Mouse (Mus musculus): ENCODE results near the gene Olfr1034. TPM values are rescaled to one million over a fixed set of nuclear protein-coding genes. Genes with fewer than 3 reads are reported as not detected.
"Not testable (repeated sequence)": the region's sequence is repeated elsewhere in the genome, so short reads cannot be mapped to it uniquely, and the experiment has no call there.

Gene Olfr1034
- 0.02 and 0.05 TPM in 2 replicates for polyA plus RNA-seq (2012; rRNA removed)

DNA sequence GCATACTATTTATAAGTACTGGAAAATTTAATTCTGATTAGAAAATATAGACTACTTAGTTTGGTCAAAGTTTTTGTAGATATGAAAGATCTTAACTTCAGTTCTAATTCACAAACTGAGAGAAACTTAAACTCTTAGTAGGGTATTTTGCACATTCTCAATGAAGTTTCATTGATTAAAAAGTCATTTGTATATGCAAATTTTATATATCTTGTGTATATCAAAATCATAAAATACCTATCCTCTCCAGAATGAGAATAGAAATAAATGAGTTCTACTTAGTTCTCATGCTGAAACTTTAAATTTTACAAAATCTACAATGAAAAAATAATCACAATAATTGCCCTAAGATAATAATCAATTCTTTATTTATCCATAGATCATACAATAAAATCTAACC lies at the start of gene Olfr1034:
Gene Olfr1034 (plus strand): TSS at position 301 of the 400 bp plus-strand sequence.
- TF ChIP-seq CTCF (IDR thresholded peaks at IDR 0.05; ENCODE audit: borderline replicate concordance, insufficient read depth, low read depth, low read length) = no peak
- TF ChIP-seq POLR2A (IDR thresholded peaks at IDR 0.05; ENCODE audit: borderline replicate concordance, insufficient read depth, low read length) = no peak
- Histone ChIP-seq H3K4me1 (ENCODE audit: control insufficient read depth, insufficient read depth, low read length) (no peaks in the 10 kb centered on the region), H3K27me3 (ENCODE audit: control insufficient read depth, insufficient read depth, low read length) (no peaks in the 10 kb centered on the region), H3K27ac (ENCODE audit: insufficient read depth, low read length) (no peak within 1 kb of the TSS), H3K4me3 (replicated peaks; ENCODE audit: insufficient read depth, low read depth, low read length) (no peak within 1 kb of the TSS)
- no peak for DNase-seq

DNA sequence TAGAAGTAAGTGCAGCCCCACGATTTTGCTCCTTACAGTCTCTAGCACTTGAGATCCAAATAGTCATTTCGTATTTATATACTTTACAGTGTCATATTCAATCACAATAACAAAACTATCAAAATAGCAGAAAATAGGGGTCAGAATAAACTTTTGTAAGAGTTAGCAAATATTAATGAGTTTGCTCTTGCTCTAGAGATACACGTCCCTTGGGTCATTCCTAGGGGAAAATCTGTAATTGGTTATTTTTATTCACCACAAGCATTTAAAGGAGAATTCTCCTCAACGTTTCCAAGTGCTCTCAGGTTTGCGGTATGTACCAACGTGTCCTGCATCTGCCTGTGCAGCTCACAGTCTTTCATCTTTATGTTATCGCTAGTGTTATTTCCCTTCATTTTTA lies 40.4 kb upstream of the Olfr1034 start, which contains the start of gene Olfr1032:
Gene Olfr1032 (plus strand): TSS at position 301 of the 400 bp plus-strand sequence.
- H3K4me1 ChIP-seq (ENCODE audit: control insufficient read depth, insufficient read depth, low read length) = no peaks in the 10 kb centered on the region
- no peak within 1 kb of the TSS for H3K4me3 ChIP-seq (replicated peaks; ENCODE audit: insufficient read depth, low read depth, low read length)
- no peaks in the 10 kb centered on the region for H3K27me3 ChIP-seq (ENCODE audit: control insufficient read depth, insufficient read depth, low read length)
- 89% methylated on average over 7 of the region's 7 CpGs for WGBS
- no peak within 1 kb of the TSS for H3K27ac ChIP-seq (ENCODE audit: insufficient read depth, low read length)
- TF ChIP-seq POLR2A (IDR thresholded peaks at IDR 0.05; ENCODE audit: borderline replicate concordance, insufficient read depth, low read length) (no peak), CTCF (IDR thresholded peaks at IDR 0.05; ENCODE audit: borderline replicate concordance, insufficient read depth, low read depth, low read length) (no peak)
- DNase-seq = no peak

DNA sequence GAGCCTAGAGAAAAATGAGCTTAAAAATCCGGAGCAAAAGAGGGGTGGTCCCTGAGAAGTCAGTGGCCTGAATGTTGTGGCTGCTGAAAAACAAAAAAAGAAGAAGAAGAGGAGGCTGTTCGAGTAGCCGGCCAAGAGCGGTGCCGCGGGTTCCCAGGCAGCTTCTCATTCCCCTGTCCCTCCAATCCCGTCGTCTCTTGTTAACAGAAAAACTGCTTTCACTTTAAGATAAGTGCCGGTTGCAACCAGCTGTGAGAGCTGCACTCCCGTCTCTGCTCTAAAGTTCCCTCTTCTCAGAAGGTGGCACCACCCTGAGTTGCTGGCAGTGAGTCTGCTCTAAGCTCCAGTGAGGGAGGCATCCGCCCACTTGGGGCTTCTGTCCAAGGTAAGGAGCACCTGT lies 25.3 kb upstream of the Olfr1034 start, which contains the start of gene Olfr1033:
Gene Olfr1033 (plus strand): TSS at position 228 of the 400 bp plus-strand sequence.
- H3K27me3 ChIP-seq (ENCODE audit: control insufficient read depth, insufficient read depth, low read length); H3K4me1 ChIP-seq (ENCODE audit: control insufficient read depth, insufficient read depth, low read length); H3K4me3 ChIP-seq (replicated peaks; ENCODE audit: insufficient read depth, low read depth, low read length); H3K27ac ChIP-seq (ENCODE audit: insufficient read depth, low read length); DNase-seq: not testable (repeated sequence)
- WGBS = under 1% methylated on average over 11 of the region's 11 CpGs

DNA sequence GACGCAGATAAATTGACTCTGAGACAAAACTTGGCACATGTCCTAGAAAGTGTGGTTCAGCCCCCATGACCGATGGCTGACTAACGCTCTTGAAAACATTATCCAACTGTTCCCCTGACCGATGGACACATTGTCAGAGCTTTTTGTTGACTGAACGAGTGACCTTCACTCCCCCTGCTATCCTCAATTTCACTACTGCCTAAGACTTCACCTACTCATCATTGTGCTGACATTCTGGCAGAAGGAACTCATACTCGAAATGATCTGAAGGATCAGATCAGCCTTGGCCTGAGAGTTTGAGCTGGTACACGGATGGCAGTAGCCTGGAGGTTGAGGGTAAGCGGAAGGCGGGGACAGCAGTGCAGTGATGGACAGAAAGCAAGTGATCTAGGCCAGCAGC lies 24.1 kb upstream of the Olfr1034 start:
- H3K4me3 ChIP-seq (replicated peaks; ENCODE audit: insufficient read depth, low read depth, low read length); H3K27ac ChIP-seq (ENCODE audit: insufficient read depth, low read length); DNase-seq; H3K27me3 ChIP-seq (ENCODE audit: control insufficient read depth, insufficient read depth, low read length); H3K4me1 ChIP-seq (ENCODE audit: control insufficient read depth, insufficient read depth, low read length): not testable (repeated sequence)
- WGBS = 40% methylated on average over 7 of the region's 9 CpGs

DNA sequence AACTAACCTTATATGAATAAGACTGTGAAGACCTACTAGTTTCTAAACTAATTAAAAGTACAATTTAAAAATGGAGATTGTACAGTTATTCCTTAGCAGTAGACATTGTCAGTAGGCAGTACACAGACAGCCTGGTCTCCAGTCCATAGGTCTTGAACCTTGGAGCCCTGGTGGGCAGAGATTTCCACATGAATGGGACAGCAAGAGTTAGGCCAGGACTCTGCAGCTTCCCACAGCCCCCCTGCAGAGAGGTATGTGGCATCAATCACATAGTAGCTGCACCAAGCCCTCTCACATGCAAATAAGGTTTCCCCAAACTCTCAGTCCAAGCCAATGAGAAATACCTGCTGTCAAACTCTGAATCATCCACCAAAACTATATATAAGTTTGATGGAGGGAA lies 5.1 kb downstream of the Olfr1034 start:
- not testable (repeated sequence) for H3K4me1 ChIP-seq (ENCODE audit: control insufficient read depth, insufficient read depth, low read length); H3K27ac ChIP-seq (ENCODE audit: insufficient read depth, low read length); H3K4me3 ChIP-seq (replicated peaks; ENCODE audit: insufficient read depth, low read depth, low read length); DNase-seq; H3K27me3 ChIP-seq (ENCODE audit: control insufficient read depth, insufficient read depth, low read length)

DNA sequence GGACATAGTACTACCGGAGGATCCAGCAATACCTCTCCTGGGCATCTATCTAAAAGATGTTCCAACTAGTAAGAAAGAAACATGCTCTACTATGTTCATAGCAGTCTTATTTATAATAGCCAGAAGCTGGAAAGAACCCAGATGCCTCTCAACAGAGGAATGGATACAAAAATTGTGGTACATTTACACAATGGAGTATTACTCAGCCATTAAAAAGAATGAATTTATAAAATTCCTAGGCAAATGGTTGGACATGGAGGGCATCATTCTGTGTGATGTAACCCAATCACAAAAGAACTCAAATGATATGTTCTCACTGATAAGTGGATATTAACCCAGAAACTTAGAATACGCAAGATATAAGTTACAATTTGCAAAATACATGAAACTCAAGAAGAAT lies 18.1 kb downstream of the Olfr1034 start:
- H3K4me1 ChIP-seq (ENCODE audit: control insufficient read depth, insufficient read depth, low read length); H3K27ac ChIP-seq (ENCODE audit: insufficient read depth, low read length); DNase-seq; H3K27me3 ChIP-seq (ENCODE audit: control insufficient read depth, insufficient read depth, low read length); H3K4me3 ChIP-seq (replicated peaks; ENCODE audit: insufficient read depth, low read depth, low read length): not testable (repeated sequence)
- 98% methylated on average over 2 of the region's 2 CpGs for WGBS

DNA sequence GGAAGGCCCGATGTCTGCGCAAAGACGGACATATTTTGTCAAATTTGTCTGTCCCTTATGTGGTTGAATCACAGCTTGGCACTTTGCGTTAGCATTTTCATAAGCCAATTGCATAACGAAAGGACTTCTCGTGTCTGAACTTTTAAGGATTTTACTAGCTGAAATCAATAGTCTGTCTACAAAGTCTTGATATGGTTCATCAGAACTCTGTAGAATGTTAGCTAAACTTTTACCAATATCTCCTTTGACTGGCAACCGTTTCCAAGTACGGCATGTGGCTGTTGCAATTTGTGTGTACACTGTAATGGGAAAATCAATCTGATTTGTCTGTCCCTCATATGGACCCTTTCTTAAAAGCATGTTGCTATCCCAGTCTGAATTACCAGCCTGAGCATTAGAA lies 24.5 kb downstream of the Olfr1034 start:
- WGBS = 97% methylated on average over 8 of the region's 8 CpGs
- TF ChIP-seq POLR2A (IDR thresholded peaks at IDR 0.05; ENCODE audit: borderline replicate concordance, insufficient read depth, low read length) (no peak), CTCF (IDR thresholded peaks at IDR 0.05; ENCODE audit: borderline replicate concordance, insufficient read depth, low read depth, low read length) (no peak)
- DNase-seq = no peak
- Histone ChIP-seq H3K27me3 (ENCODE audit: control insufficient read depth, insufficient read depth, low read length) (no peaks in the 10 kb centered on the region), H3K4me1 (ENCODE audit: control insufficient read depth, insufficient read depth, low read length) (no peaks in the 10 kb centered on the region), H3K4me3 (replicated peaks; ENCODE audit: insufficient read depth, low read depth, low read length) (no peak overlapping the region), H3K27ac (ENCODE audit: insufficient read depth, low read length) (no peak overlapping the region)

DNA sequence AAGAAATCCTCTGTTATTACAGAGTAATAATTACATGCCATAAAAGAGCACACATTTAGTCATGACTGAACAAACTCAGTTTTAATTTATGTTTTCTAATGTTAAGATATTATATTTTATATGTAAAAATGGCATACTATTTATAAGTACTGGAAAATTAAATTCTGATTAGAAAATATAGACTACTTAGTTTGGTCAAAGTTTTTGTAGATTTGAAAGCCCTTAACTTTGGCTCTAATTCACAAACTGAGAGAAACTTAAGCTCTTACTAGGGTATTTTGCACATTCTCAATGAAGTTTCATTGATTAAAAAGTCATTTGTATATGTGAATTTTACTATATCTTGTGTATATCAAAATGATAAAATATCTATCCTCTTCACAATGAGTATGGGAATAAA lies 28.0 kb downstream of the Olfr1034 start, which contains the start of gene Olfr1036:
Gene Olfr1036 (plus strand): TSS at position 301 of the 400 bp plus-strand sequence.
- H3K4me3 ChIP-seq (replicated peaks; ENCODE audit: insufficient read depth, low read depth, low read length); H3K4me1 ChIP-seq (ENCODE audit: control insufficient read depth, insufficient read depth, low read length); H3K27ac ChIP-seq (ENCODE audit: insufficient read depth, low read length); H3K27me3 ChIP-seq (ENCODE audit: control insufficient read depth, insufficient read depth, low read length); DNase-seq: not testable (repeated sequence)

DNA sequence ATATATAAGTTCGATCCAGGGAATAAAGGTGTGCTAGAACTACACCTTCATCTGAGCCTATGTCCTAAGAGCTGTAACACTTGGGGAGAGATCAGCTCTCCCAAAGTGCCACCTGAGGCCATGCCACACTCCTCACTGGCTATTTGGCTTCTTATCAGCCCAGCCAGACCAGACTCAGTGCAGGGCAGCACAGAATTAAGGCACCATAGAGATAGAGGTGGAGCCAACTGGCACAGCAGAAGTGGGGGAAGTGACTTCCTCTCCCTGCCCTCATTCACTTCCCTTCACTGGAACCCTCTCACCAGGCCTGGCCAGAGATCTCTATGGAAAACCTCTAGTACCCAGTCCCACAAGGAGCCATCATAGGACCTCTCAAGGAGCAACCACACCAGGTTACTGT lies 34.8 kb downstream of the Olfr1034 start:
- not testable (repeated sequence) for H3K27me3 ChIP-seq (ENCODE audit: control insufficient read depth, insufficient read depth, low read length); H3K27ac ChIP-seq (ENCODE audit: insufficient read depth, low read length); H3K4me3 ChIP-seq (replicated peaks; ENCODE audit: insufficient read depth, low read depth, low read length); H3K4me1 ChIP-seq (ENCODE audit: control insufficient read depth, insufficient read depth, low read length); DNase-seq
- WGBS = 81% methylated on average over 1 of the region's 1 CpGs

All from cerebellum, adult 2 months (tissue).